Mouse (Mus musculus): Measurements from ENCODE around the gene Zc2hc1b.

DNA sequence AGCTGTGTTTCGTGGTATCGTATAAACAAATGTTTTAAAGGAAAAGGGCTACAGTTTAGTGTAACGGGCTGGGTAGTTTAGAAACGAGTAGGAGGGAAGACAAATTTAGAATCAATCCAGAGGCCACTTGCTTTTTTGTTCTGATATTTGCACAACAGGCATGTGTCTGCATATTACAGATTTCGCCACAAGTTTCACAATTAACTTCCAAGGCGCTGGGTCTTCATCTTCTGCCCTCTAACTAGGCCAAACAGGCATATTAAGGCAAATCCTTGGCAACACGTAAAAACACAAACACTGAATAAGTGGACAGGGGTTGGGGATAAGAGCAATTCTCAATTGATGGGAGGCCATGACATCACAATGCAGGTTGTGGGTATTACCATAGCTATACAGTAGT is 2.0 kb downstream of the Zc2hc1b start:
- TF ChIP-seq CTCF (IDR thresholded peaks at IDR 0.05; ENCODE audit: low read depth, low read length) (no peak), POLR2A (IDR thresholded peaks at IDR 0.05; ENCODE audit: extremely low read depth, insufficient read depth, low read length) (no peak)

Measured in liver, adult 2 months (tissue).